Mouse (Mus musculus): Measurements from ENCODE around the gene Arfgef2. TPM values are rescaled to one million over a fixed set of nuclear protein-coding genes. Genes with fewer than 3 reads are reported as not detected.
"Not testable (repeated sequence)": the region's sequence is repeated elsewhere in the genome, so short reads cannot be mapped to it uniquely, and the experiment has no call there.

The Arfgef2 gene
- polyA plus RNA-seq, 1 experiment from 2014 or later: 5.2 TPM

DNA sequence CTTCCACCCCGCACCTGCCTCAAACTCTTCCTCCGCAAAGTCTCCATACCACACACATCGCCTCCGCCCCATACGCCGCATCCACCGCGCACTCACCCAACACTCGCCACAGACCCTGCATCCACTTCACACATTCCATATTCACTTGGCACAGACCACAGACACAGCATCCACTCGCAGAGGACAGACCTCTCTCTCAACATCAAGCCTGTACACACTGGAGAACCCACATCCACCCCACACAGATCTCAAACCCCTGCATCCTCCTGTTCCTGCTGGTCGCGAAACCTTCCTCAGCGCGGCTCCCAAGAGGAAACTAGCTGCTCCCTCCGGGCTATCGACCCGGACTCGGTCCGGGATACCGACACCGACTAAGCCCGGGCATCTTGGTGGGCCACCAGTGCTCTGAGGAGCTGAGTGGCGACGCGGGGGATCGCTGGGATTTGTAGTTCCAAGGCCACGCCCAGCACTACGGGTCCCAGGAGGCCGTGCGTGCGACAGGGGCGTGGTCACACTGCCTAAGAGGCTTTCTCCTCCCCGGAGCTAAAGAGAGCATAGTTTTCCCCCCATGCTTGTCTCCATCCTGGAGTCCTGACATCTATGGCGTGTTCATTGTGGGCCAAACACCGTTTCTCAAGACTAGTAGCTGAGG lies 18.9 kb upstream of the Arfgef2 start:
- Histone ChIP-seq H3K9ac (peak overlapping the region; percentile 84), H3K36me3 (replicated peaks) (no peaks in the 10 kb centered on the region), H3K9me3 (no peaks in the 10 kb centered on the region), H3K4me1 (peaks cover 14% of the 10 kb centered on the region), H3K4me3 (peak overlapping the region; percentile 82), H3K27me3 (replicated peaks) (no peaks in the 10 kb centered on the region), H3K27ac (peak overlapping the region; percentile 62; the same call in 1 of the 2 replicates), H3K4me2 (peak overlapping the region; percentile 79)
- peak; percentile 96 for ATAC-seq (replicated peaks)
- WGBS: under 1% methylated on average over 35 of the region's 35 CpGs

DNA sequence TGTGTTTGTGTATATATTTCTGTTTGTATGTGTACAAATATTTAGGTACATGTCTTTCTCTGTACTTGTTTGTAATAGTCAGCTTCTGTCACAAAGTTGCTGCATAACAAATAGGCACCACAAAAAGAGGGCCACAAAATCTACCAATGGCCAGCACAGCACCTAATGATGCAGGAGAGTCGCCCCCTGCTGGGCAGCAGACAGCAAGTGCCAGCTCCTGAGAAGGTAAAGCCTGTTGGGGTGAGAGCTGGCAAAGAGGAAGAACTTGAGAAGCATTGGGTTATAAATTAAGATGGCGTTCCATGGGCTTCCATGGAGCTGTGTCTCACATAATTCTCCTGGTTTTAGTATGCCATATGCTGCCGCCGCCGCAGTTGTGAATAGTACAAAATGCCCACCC lies 13.7 kb upstream of the Arfgef2 start:
- Histone ChIP-seq H3K9me3 (no peaks in the 10 kb centered on the region), H3K4me3 (no peak overlapping the region), H3K4me2 (no peak overlapping the region), H3K4me1 (peaks cover 25% of the 10 kb centered on the region), H3K9ac (no peak overlapping the region), H3K27ac (peak overlapping the region; percentile 53), H3K27me3 (replicated peaks) (no peaks in the 10 kb centered on the region), H3K36me3 (replicated peaks) (peaks cover 7% of the 10 kb centered on the region; the same call in 1 of the 2 replicates)
- 64% methylated on average over 5 of the region's 5 CpGs for WGBS
- ATAC-seq (replicated peaks): no peak

DNA sequence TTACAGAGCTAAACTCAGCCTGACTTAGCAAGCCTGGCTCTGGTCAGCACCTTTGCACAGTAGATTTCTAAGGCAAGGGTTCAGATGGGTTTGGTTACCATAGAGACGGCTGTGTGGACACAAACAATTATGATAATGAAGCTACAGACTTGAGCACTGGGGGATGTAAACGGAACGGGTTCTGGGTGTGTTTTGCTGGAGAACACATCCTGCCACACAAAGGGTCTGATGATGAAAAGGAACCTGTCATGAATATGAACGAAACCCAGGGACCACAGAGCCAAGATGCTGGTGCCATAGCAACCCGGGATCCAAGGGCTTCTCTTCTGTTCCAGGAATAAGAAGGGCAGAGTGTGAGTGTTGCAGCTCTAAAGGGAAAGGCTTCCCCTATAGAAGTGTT lies 13.0 kb upstream of the Arfgef2 start, which contains the start of gene Trp53rkb:
Gene Trp53rkb (plus strand): TSS at position 177 of the 400 bp plus-strand sequence.
- peak; percentile 37; the same call in 1 of the 2 replicates for ATAC-seq (replicated peaks)
- H3K4me2 ChIP-seq: peak within 1 kb of the TSS; percentile 67

DNA sequence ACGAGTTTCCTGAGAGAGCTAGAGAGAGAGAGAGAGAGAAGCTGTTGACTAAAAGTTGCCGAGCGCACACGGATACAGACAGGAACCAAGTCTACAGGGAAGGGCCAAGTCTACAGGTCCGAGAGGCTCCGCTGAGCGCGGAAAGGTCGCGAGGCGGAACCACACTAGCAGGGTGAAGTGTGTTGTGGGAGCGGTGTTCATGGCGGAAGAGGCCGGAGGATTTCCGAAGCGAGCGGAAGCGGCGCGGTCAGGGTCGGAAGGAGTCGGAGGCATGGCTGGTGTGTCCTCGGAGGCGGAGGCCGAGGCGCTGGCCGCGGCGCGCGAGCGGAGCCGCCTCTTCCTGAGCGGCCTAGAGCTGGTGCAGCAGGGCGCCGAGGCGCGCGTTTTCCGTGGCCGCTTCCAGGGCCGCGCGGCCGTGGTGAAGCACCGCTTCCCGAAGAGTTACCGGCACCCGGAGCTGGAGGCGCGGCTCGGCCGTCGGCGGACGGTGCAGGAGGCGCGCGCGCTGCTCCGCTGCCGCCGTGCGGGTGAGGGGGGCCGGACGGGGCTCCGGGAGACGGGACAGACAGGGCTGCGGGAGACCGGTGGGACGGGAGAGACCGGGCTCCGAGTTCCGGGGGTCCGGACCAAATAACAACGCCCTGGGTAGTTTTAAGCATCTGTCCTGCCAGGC lies 11.7 kb upstream of the Arfgef2 start:
- Histone ChIP-seq H3K36me3 (replicated peaks) (peaks cover 19% of the 10 kb centered on the region), H3K27ac (peak overlapping the region; percentile 66), H3K4me3 (peak overlapping the region; percentile 73), H3K9ac (peak overlapping the region; percentile 58), H3K4me2 (peak overlapping the region; percentile 67), H3K4me1 (peaks cover 22% of the 10 kb centered on the region)
- not testable (repeated sequence) for H3K9me3 ChIP-seq; H3K27me3 ChIP-seq (replicated peaks)
- peak; percentile 93 for ATAC-seq (replicated peaks)
- WGBS: under 1% methylated on average over 66 of the region's 76 CpGs

More for the DNA sequence above, 13.0 kb upstream of the Arfgef2 start, which contains the start of gene Trp53rkb:
- Histone ChIP-seq H3K27ac (peak within 1 kb of the TSS; percentile 66), H3K9me3 (no peaks in the 10 kb centered on the region), H3K27me3 (replicated peaks) (no peaks in the 10 kb centered on the region), H3K4me3 (peak within 1 kb of the TSS; percentile 73), H3K36me3 (replicated peaks) (peaks cover 8% of the 10 kb centered on the region), H3K9ac (peak within 1 kb of the TSS; percentile 58), H3K4me1 (peaks cover 22% of the 10 kb centered on the region)
- WGBS: 12% methylated on average over 5 of the region's 5 CpGs

DNA sequence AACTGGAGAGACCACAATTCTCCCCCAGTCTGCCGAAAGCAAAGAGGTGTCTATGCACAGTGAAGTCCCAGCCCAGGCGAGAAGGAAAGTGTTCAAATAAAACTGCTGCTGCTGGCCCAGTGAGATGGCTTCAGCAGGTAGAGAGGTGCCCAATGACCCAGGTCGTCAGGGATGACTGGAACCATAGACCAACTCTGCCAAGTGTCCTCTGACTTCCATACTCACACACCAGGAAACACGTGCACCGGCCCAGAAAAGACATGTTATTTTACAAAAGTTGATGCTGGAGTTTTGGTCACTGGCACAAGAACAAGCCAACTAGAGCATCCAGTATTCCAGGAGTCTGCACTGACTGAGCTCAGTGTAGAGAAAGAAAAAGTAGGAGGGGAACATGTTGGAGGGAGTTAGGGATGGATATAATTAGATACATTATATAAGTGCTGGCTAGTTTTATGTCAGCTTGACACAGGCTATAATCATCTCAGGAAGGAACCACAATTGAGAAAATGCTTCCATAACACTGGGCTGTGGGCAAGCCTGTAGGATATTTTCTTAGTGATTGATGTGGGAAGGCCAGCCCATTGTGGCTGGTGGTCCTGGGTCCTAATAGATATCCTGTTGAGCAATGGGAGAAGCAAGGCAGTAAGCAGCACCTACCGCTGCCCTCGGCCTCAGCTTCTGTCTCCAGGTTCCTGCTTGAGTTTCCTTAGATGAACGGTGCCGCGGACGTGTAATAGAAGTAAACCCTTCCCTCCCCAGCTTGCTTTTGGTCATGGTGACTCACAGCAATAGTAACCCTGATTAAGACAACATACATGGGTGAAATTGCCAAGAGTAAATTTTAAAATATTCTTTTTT lies 5.5 kb upstream of the Arfgef2 start:
- H3K27me3 ChIP-seq (replicated peaks): no peaks in the 10 kb centered on the region
- H3K4me3 ChIP-seq: no peak overlapping the region
- no peak for ATAC-seq (replicated peaks)
- H3K36me3 ChIP-seq (replicated peaks): peaks cover 19% of the 10 kb centered on the region
- peaks cover under 1% of the 10 kb centered on the region for H3K4me1 ChIP-seq
- H3K9ac ChIP-seq: no peak overlapping the region
- 81% methylated on average over 11 of the region's 11 CpGs for WGBS
- H3K9me3 ChIP-seq: no peaks in the 10 kb centered on the region
- no peak overlapping the region for H3K4me2 ChIP-seq
- no peak overlapping the region for H3K27ac ChIP-seq

DNA sequence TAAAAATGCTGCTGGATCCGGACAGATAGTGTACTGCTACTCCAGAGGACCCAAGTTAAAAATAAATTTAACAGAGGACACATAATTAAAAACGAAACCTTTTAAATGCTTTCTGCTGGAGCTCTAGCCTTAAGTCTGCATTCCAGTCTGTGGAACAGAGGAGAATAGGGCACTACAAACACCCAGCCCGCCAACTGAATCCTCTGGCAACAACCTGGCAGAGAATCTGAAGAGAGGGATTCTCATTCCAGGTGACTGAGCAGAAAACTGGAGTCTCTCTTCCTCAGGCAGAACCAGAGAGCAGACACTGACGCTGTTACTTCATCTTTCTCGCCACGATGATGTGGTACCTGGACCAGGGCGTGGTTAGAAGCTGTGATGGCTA lies 4.9 kb upstream of the Arfgef2 start:
- Histone ChIP-seq H3K4me1 (no peaks in the 10 kb centered on the region), H3K36me3 (replicated peaks) (peaks cover 19% of the 10 kb centered on the region), H3K4me2 (no peak overlapping the region), H3K9me3 (no peaks in the 10 kb centered on the region), H3K27ac (no peak overlapping the region), H3K4me3 (no peak overlapping the region), H3K27me3 (replicated peaks) (no peaks in the 10 kb centered on the region), H3K9ac (no peak overlapping the region)
- no peak for ATAC-seq (replicated peaks)
- WGBS: 89% methylated on average over 7 of the region's 7 CpGs

DNA sequence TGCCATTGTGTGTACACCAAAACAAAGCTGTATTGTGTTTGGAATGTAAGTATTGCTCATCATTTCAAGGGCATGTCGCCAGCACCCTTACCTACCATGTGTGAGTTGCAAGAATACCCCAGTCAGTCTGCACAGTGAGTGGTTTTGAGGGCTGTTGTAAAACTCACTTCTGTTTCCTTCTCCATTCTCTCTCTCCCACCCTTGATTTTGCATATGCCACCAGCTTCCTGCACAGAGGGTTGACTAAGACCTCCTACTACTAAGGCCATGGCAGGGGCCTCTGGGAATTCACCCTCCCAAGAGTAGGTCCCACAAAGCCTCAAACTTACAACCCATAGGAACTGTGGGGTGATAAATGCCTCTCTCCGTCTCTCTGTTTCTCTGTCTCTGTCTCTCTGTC lies 4.0 kb upstream of the Arfgef2 start:
- H3K27me3 ChIP-seq (replicated peaks): no peaks in the 10 kb centered on the region
- H3K36me3 ChIP-seq (replicated peaks): peaks cover 14% of the 10 kb centered on the region
- no peak overlapping the region for H3K27ac ChIP-seq
- WGBS: 81% methylated on average over 2 of the region's 2 CpGs
- no peak overlapping the region for H3K4me2 ChIP-seq
- H3K4me1 ChIP-seq: peaks cover 8% of the 10 kb centered on the region
- no peaks in the 10 kb centered on the region for H3K9me3 ChIP-seq
- no peak overlapping the region for H3K4me3 ChIP-seq
- no peak for ATAC-seq (replicated peaks)
- no peak overlapping the region for H3K9ac ChIP-seq

DNA sequence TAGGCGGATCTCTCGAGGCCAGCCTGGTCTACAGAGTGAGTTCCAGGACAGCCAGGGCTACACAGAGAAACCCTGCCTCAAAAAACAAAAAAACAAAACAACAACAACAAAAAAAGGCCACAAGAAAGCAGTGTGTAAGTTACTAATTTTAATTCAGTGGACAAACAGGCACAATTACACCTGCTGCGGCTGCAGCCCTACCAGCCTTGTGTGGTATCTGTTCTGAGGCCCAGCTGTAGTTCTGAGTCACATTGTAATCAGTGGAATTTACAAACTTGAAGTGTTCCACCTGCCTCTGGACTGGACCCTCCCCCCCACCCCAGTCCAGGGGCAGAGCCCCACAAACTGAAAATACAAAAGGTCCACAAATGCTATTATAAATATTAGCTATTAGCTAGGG lies 2.1 kb upstream of the Arfgef2 start:
- H3K4me1 ChIP-seq: peaks cover 9% of the 10 kb centered on the region
- ATAC-seq (replicated peaks): no peak
- WGBS: 94% methylated on average over 3 of the region's 3 CpGs
- H3K27ac ChIP-seq: no peak overlapping the region
- H3K4me2 ChIP-seq: no peak overlapping the region
- no peak overlapping the region for H3K9ac ChIP-seq
- no peaks in the 10 kb centered on the region for H3K27me3 ChIP-seq (replicated peaks)
- H3K36me3 ChIP-seq (replicated peaks): peaks cover 2% of the 10 kb centered on the region
- no peak overlapping the region for H3K4me3 ChIP-seq
- H3K9me3 ChIP-seq: no peaks in the 10 kb centered on the region

DNA sequence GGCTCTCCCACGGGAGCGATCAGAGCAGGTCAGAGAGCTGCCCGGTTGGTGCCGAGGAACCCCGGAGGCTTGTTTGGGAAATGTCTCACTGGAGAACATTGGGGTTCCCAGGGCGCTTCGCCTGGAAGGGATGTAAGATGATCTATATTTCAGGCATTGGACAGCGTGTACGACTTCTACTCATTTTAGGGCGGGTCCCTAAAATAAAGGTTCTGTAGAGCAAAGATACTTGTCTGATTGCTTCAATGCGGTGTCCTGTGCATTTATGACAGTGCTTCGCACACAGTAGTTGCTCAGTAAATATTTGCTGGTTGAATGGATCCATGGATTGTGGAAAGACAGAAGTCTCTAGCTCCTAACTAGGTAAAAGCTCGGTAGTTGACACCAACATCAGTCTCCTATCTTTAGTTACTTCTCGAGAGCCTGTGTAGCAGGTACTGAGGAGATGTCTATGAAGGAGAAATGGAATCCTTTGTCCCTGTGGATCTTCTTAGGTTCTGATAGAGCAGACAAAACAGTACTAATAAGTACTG lies 851 bp downstream of the Arfgef2 start:
- no peaks in the 10 kb centered on the region for H3K9me3 ChIP-seq
- peak overlapping the region; percentile 65; the same call in 1 of the 2 replicates for H3K27ac ChIP-seq
- ATAC-seq (replicated peaks): no peak
- peak overlapping the region; percentile 84 for H3K9ac ChIP-seq
- H3K36me3 ChIP-seq (replicated peaks): no peaks in the 10 kb centered on the region
- peak overlapping the region; percentile 87 for H3K4me3 ChIP-seq
- no peaks in the 10 kb centered on the region for H3K27me3 ChIP-seq (replicated peaks)
- H3K4me2 ChIP-seq: peak overlapping the region; percentile 91
- 27% methylated on average over 14 of the region's 14 CpGs for WGBS
- peaks cover 9% of the 10 kb centered on the region for H3K4me1 ChIP-seq

DNA sequence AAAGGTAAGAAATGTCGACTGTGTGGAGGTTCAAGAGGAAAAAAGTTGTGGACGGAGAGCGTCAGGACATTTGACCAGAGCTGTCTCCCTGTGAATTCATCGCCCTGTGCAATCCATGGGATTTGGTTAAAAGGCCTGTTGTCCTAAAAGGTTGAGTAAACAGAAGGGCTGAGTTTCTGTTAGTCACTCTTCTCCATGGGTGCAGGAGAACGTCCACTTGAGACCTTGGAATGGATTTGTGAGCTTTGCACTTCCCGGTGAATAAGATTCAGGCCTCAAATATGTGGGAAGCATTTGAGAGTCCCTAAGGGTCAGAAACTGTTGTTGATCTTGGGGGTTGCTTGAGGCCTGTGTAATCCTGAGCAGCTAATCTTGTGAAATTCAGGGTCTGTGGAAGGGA lies 1.4 kb downstream of the Arfgef2 start:
- no peak overlapping the region for H3K9ac ChIP-seq
- no peak overlapping the region; the same call in none of the 2 replicates for H3K4me2 ChIP-seq
- no peaks in the 10 kb centered on the region for H3K9me3 ChIP-seq
- peaks cover 9% of the 10 kb centered on the region for H3K4me1 ChIP-seq
- ATAC-seq (replicated peaks): no peak
- H3K4me3 ChIP-seq: no peak overlapping the region
- no peak overlapping the region for H3K27ac ChIP-seq
- H3K27me3 ChIP-seq (replicated peaks): no peaks in the 10 kb centered on the region
- H3K36me3 ChIP-seq (replicated peaks): no peaks in the 10 kb centered on the region
- 85% methylated on average over 6 of the region's 6 CpGs for WGBS

DNA sequence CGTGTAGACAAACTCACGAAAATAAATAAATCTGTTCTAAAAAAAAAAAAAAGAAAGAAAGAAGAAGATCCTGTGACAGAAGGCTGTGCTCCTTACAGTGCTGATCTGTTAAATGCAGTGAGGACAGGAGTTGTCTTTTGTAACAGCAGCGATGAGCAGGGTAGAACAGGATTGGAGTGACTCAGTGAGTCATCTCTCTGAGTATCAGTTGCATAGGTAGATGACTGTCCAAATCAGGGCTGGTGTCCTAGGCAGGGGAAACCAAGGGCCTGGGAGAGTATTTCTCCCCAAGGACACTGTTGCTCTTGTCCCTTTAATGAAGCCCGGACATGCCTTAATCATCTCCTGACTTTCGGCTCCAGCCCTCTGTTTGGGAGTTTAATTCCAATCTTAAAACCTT lies 4.1 kb downstream of the Arfgef2 start:
- Histone ChIP-seq H3K4me2 (no peak overlapping the region), H3K4me1 (peaks cover 9% of the 10 kb centered on the region), H3K27me3 (replicated peaks) (no peaks in the 10 kb centered on the region), H3K9me3 (no peaks in the 10 kb centered on the region), H3K4me3 (no peak overlapping the region), H3K36me3 (replicated peaks) (no peaks in the 10 kb centered on the region), H3K27ac (no peak overlapping the region), H3K9ac (no peak overlapping the region)
- WGBS: 88% methylated on average over 5 of the region's 5 CpGs
- no peak for ATAC-seq (replicated peaks)

DNA sequence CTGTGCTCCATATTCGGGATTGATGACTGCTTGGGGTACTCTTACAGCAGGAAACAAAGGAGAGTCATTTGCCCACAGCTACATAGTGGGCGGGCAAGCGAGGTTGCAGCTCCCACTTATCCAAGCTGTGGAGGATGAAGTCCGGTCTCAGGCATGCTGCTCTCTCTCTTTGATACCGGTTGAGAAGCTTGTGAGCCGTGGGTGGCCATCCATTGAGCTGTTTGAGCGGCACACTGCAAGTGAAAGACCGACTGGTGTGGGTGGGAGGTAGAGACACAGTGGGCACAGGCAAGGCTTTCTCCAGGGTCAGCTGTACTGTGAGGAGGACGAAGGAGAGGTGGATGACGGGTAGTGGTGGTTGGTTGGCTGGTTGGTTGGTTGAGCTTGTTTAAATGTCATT lies 5.4 kb downstream of the Arfgef2 start:
- ATAC-seq (replicated peaks): no peak

More for the DNA sequence above, 5.4 kb downstream of the Arfgef2 start:
- H3K4me3 ChIP-seq: no peak overlapping the region
- 78% methylated on average over 10 of the region's 10 CpGs for WGBS
- no peak overlapping the region for H3K4me2 ChIP-seq
- no peaks in the 10 kb centered on the region for H3K27me3 ChIP-seq (replicated peaks)
- H3K9ac ChIP-seq: no peak overlapping the region
- no peak overlapping the region for H3K27ac ChIP-seq
- no peaks in the 10 kb centered on the region for H3K36me3 ChIP-seq (replicated peaks)
- H3K4me1 ChIP-seq: peaks cover 7% of the 10 kb centered on the region
- H3K9me3 ChIP-seq: no peaks in the 10 kb centered on the region

All from midbrain, embryonic 15.5 days (tissue).